Mouse (Mus musculus): ENCODE measurements at regions not wholly inside any gene's neighbourhood (a gene's known extent, or its start where the extent isn't known, plus 50 kb on each side); places are given as distances from the start of the nearest gene placed in this dataset.

- TF ChIP-seq CTCF (IDR thresholded peaks at IDR 0.05; ENCODE audit: insufficient read depth, low read length) (no peak), POLR2A (IDR thresholded peaks at IDR 0.05; ENCODE audit: borderline replicate concordance, extremely low read depth, low read depth, low read length) (no peak)
Observed at GRCm38 (mm10) chr1:76194844-76195243, 648.8 kb downstream of the Slc4a3 start.
